Mouse (Mus musculus): ENCODE data around the gene Tmem80.

Gene Tmem80

DNA sequence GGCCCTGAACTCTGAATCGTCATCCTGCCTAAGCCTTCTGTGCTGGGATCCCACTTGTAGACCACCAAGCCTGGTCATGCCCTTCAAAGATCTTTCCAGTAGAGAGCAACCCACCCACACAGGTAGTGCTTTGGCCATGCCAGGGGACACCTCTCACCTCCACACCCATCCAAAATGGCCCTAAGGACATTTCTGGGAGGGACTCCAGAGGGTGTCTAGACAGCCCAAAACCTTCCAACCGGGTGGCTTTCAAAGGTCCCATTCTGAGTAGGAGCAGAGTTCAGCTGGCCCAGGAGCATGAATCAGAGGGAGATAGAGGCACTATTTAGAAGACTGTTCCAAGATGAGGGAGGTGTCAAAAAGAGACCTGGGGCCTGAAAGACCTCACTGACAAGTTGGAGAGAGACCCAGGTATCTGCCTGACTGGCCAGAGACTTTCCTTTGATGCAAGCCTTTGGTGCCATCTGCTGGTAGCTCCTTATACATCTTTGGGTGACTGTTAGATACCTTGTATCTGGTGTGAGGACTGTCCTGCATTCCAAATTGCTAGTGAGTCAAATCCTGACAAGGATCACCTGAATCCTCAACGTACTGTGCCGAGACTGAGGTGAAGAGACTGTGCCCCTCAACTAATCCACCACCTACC lies 35.7 kb downstream of the Tmem80 start:
- peak; percentile 28 for DNase-seq (ENCODE audit: low read depth)

DNA sequence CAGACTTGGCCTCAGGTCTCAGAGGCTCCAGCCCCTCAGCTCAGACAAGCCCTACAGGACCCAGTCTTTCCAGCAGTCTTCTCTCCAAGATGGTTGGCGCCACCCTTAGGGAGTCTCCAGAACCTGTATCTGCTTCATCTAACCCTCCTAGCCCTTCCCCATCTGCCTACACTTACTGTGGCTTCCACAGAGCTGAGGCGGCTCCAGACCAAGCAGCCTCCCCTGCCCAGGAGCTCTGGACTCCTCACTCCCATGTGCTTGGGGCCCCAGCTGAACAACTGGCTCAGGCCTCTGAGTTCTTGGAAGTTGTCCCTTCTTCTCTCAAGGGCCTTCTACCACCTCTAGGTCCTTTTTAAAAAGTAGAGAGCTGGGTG lies 36.2 kb downstream of the Tmem80 start:
- DNase-seq (ENCODE audit: low read depth): no peak

DNA sequence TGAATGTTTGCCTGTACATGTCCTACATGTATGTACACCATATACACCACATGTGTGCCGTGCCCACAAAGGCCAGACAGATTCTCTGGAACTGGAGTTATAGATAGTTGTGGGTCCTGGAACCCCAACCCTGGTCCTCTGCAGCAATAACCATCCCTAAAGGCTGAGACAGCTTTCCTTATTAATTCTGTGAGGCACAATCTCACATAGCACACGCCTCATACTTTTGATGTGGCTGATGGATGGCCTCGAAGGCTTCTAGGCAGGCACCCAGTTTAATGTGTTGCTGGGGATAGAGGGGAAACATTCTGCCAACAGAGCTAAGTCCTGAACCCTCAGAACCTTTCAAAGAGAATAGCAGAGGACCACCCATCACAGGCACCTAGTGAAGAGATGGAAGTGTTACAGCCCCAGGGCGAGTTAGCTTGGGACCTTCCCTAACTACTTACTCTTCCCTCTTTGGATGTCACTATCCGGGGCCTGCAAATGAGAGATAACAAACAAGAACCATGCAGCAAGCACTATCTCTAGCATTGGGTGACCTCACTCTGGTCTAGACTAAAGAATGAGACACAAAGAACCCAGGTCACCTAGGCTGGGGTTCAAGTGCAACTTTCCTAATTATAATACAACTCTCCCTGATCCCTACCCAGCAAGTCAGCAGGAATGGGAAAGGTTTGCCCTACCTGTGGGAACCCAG lies 37.0 kb downstream of the Tmem80 start:
- DNase-seq (ENCODE audit: low read depth): no peak

DNA sequence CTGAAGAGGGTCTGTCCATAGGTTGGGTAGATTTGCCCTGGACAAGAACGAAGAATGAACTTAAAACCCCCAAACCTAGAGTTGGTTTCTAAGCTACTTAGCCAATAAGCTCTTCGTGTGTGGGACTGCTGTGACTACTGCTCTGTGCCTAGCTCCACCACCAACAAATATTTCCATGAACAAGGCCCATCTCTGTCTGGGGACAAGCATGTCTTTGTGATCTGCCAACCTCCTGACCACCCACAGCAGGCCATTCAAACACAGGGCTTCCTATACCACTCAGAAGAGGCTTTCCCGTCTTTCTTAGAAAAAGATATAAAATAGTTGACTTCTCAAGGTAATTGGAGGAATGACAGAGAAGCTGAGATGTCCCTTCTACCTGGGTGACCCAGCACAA lies 37.5 kb downstream of the Tmem80 start:
- DNase-seq (ENCODE audit: low read depth): no peak

DNA sequence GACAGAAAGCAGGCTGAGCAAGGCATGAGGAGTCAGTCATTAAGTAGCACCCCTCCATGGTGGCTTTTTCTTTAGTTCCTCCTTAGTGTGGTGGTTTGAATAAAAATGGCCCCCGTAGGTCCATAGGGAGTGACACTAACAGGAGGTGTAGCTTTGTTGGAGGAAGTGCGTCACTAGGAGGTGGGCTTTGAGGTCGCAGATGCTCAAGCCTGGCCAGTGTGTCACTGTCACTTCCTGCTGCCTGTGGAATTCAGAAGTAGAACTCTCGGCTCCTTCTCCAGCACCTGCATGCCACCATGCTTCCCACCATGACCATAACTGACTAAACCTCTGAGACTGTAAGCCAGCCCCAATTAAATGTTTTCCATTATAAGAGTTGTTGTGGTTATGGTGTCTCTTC lies 39.8 kb downstream of the Tmem80 start:
- no peak for DNase-seq (ENCODE audit: low read depth)

DNA sequence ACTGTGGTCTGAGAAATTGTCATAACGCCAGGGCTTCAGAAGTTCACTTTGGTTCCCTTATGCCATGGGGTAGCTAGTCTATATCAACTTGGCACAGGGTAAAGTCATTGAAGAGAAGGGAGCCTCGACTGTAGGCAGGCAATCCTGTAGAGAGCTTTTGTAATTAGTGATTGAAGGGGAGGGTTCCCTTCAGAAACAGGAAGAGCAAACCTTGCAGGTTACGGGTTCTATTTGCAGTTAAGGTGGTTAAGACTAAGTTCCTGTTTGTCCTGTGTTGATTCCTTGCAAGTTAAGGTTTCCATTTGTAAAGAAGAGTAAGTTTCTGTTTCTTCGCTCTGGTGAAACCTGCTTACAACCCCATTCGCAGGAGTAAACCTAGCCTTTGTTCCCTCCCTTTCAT lies 42.4 kb downstream of the Tmem80 start:
- no peak for DNase-seq (ENCODE audit: low read depth)

DNA sequence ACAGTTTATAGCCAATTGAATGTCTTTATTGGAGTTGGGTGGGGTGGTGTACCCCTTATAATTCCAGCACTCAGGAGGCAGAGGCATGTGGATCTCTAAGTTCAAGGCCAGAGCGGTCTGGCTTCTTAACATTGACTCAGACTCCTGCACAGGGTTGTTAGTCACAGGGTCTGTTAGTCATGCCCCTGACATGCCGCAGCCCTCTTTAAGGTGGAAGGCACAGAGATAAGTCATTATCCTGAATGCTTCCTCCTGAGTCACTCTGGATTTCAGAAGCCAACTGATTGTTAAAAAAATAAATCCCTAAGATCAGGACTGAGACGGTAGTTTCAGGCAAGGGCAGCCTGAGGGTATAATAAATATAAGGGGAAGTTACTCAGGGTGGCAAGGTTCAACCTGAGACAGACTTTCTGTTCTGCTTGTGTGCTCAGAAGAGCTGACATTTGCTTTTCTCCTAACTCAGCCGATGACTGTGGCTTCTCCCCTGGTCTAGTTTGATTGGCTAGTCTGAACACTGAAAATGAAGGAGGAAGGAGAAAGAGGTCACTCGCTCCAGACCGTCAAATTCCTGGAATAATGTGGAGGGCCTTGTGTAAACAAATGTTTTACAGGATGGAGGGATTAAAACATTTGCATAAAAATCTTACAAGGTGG lies 44.5 kb downstream of the Tmem80 start:
- DNase-seq (ENCODE audit: low read depth): peak; percentile 40

DNA sequence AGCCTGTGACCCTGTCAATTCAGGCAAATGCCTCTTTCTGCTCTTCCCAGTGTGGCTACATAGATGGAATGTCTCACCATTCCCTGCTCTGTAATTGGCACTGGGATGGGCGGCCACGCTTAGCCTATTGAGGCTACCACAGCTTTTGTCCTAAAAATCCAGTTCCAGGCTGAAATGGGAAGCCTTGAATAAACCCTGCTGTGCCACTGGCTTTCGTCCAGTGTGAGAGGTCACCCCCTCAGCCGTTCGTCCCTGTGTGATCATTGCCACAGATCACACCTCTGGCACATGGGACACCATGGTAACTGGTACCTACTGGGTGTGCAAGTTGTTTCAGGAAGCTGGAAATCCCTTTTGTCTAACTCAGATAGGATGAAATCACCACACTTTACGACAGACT lies 46.1 kb downstream of the Tmem80 start:
- no peak for DNase-seq (ENCODE audit: low read depth)

DNA sequence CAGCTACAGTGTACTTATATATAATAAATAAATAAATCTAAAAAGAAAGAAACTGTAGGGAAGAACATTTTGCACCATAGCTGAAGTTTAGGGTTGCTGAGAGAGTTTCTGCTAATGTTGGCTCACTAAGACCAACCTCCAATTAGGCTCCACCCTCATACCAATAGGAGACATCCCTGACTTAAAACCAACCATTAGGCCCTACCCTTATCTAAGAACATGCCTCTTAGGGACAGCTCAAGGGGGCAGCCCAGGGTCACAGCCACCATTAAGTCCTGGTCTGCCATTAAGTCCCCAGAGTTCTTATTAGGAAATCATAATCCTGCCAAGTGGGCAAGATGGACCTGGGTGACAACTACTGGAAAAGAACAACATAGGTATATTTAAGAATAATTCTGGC lies 46.9 kb downstream of the Tmem80 start:
- no peak for DNase-seq (ENCODE audit: low read depth)

DNA sequence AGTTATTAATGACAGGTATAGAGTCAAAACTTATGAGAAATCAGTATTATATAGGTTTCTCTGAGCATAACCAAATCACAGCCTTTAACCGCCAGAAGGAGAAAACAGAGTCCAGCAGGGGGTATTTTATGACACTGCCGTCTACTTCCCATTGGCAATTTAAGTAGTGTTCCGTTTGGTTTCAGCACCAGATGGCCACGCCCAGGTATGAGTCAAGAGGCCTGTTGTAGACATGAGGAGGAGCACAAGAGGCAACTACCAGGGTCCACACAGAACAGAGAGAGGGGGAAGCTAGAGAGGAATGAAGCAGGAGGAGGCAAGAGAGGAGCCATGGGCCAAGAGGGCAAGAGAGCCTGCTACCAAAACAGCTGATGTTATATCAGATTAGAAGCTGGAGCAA lies 52.0 kb downstream of the Tmem80 start:
- no peak for DNase-seq (ENCODE audit: low read depth)

DNA sequence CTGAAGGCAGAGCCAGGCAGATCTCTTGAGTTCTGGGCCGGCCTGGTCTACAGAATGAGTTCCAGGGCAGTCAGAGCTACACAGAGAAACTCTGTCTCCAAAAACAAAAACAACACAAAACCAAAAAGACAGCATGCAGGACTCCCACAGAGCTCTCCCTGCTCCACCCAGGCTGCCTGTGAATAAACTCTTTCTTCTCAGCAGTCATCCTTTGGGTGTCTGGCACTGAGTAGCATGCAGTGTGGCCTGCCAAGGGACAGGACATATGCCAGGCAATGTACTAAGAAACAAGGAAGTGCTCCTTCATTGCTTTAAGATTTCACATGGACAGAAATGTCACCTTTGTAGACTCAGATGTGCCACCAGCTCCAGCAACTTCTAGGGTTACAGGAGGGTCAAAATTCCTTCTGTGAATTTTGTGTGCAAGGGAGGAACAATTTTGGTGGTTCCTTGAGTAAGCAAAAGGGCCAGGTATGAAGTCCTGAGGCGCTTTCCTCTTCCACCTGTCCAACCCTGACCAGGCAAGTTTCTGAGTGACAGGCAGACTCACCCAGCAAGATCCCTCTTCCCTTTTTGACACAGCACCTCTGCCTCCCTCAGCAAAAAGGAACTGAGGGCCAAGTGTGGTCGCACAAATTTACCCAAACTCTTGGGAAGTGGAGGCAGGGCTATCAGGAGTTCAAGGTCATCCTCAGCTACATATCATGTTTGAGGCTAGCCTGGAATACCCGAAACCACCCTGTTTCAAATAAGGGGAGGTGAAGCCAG lies 53.7 kb downstream of the Tmem80 start:
- DNase-seq (ENCODE audit: low read depth): peak; percentile 34

Measured in fibroblast of lung, adult 2 months (primary cell).